Mouse (Mus musculus): ENCODE data around the gene Tph2. TPM values are rescaled to one million over a fixed set of nuclear protein-coding genes. Genes with fewer than 3 reads are reported as not detected.

The Tph2 gene
- polyA plus RNA-seq (2015; fragmentation: Nextera tagmentation; extraction: Ambion mirVana): not detected in 2 replicates

DNA sequence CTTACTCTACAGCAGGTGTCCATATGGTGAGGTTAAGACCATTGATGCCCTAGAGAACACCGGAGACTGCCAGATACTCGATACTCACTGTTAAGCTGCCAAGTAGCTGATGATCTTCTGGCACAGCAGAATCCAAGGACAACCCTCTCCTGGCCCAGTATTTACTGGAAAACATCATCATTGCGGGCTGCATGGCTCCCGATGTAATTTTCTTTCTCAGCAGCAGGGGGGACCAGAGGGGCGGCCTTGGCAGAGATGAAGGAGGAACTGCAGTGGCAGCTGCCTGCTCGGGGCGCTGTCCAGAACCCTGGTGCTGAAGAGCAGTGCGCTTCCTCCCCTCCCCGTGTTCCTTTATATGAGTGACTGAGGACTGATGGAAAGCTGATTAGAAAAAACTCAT lies at the start of gene Tph2:
Gene Tph2, minus strand, starts transcription at position 326 of the 400 bp plus-strand sequence.
- no peak within 1 kb of the TSS for H3K4me2 ChIP-seq (ENCODE audit: low read depth, low read length)
- H3K27ac ChIP-seq (ENCODE audit: low read length): no peak within 1 kb of the TSS
- no peak for ATAC-seq (ENCODE audit: low read depth)
- WGBS (ENCODE audit: insufficient replicate concordance): 4% methylated on average over 9 of the region's 9 CpGs
- H3K4me3 ChIP-seq (ENCODE audit: low read depth, low read length): no peak within 1 kb of the TSS
- no peak within 1 kb of the TSS for H3K9ac ChIP-seq (ENCODE audit: low read depth, low read length)
- no peaks in the 10 kb centered on the region for H3K27me3 ChIP-seq (ENCODE audit: control insufficient read depth, insufficient read depth, low read depth, low read length)
- no peaks in the 10 kb centered on the region for H3K36me3 ChIP-seq (ENCODE audit: control insufficient read depth, insufficient read depth)
- H3K9me3 ChIP-seq (replicated peaks; ENCODE audit: control insufficient read depth, low read length): no peaks in the 10 kb centered on the region
- no peaks in the 10 kb centered on the region for H3K4me1 ChIP-seq (ENCODE audit: control insufficient read depth, low read depth, low read length)

GRCm38 (mm10) chr10:115233798-115234197 lies 49.0 kb upstream of the Tph2 start:
- no peak overlapping the region for H3K27ac ChIP-seq (ENCODE audit: low read length)
- H3K9ac ChIP-seq (ENCODE audit: low read depth, low read length): no peak overlapping the region
- peaks cover 5% of the 10 kb centered on the region for H3K4me1 ChIP-seq (ENCODE audit: control insufficient read depth, low read depth, low read length)
- H3K4me2 ChIP-seq (ENCODE audit: low read depth, low read length): no peak overlapping the region
- 61% methylated on average over 3 of the region's 3 CpGs for WGBS (ENCODE audit: insufficient replicate concordance)
- ATAC-seq (ENCODE audit: low read depth): peak; percentile 38; the same call in 1 of the 2 replicates
- no peaks in the 10 kb centered on the region for H3K9me3 ChIP-seq (replicated peaks; ENCODE audit: control insufficient read depth, low read length)
- H3K36me3 ChIP-seq (ENCODE audit: control insufficient read depth, insufficient read depth): peaks cover 9% of the 10 kb centered on the region; the same call in 1 of the 2 replicates
- H3K27me3 ChIP-seq (ENCODE audit: control insufficient read depth, insufficient read depth, low read depth, low read length): no peaks in the 10 kb centered on the region
- no peak overlapping the region for H3K4me3 ChIP-seq (ENCODE audit: low read depth, low read length)

GRCm38 (mm10) chr10:115232513-115232912 lies 47.7 kb upstream of the Tph2 start:
- no peaks in the 10 kb centered on the region for H3K27me3 ChIP-seq (ENCODE audit: control insufficient read depth, insufficient read depth, low read depth, low read length)
- H3K4me3 ChIP-seq (ENCODE audit: low read depth, low read length): no peak overlapping the region
- peaks cover 10% of the 10 kb centered on the region; the same call in 1 of the 2 replicates for H3K36me3 ChIP-seq (ENCODE audit: control insufficient read depth, insufficient read depth)
- H3K9ac ChIP-seq (ENCODE audit: low read depth, low read length): no peak overlapping the region
- WGBS (ENCODE audit: insufficient replicate concordance): 74% methylated on average over 3 of the region's 3 CpGs
- no peaks in the 10 kb centered on the region for H3K9me3 ChIP-seq (replicated peaks; ENCODE audit: control insufficient read depth, low read length)
- no peak overlapping the region for H3K27ac ChIP-seq (ENCODE audit: low read length)
- H3K4me2 ChIP-seq (ENCODE audit: low read depth, low read length): no peak overlapping the region
- peaks cover 5% of the 10 kb centered on the region for H3K4me1 ChIP-seq (ENCODE audit: control insufficient read depth, low read depth, low read length)
- no peak for ATAC-seq (ENCODE audit: low read depth)

DNA sequence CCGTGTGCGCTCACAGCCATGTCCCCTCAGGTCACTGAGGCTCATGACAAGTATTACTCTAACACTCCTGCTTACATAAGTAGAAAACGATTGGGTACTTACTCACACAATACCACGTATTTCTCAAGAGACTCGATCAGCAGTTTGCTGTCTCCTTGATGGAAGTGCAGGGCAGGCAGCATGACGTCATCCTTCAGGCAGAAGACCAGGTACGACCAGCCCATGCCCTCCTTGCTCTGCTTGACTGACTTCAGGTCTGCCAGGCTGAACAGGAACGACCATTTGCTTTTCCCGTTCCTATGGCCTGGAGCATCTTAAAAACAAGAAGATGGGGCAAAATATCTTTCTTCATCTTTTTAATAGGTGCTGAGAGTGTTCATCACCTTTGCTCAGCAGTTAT lies 44.2 kb upstream of the Tph2 start:
- no peak overlapping the region for H3K4me2 ChIP-seq (ENCODE audit: low read depth, low read length)
- H3K27me3 ChIP-seq (ENCODE audit: control insufficient read depth, insufficient read depth, low read depth, low read length): no peaks in the 10 kb centered on the region
- H3K4me3 ChIP-seq (ENCODE audit: low read depth, low read length): no peak overlapping the region
- no peak for ATAC-seq (ENCODE audit: low read depth)
- no peak overlapping the region for H3K9ac ChIP-seq (ENCODE audit: low read depth, low read length)
- H3K27ac ChIP-seq (ENCODE audit: low read length): no peak overlapping the region
- H3K4me1 ChIP-seq (ENCODE audit: control insufficient read depth, low read depth, low read length): no peaks in the 10 kb centered on the region
- 74% methylated on average over 9 of the region's 9 CpGs for WGBS (ENCODE audit: insufficient replicate concordance)
- no peaks in the 10 kb centered on the region for H3K9me3 ChIP-seq (replicated peaks; ENCODE audit: control insufficient read depth, low read length)
- H3K36me3 ChIP-seq (ENCODE audit: control insufficient read depth, insufficient read depth): peaks cover 10% of the 10 kb centered on the region; the same call in 1 of the 2 replicates

DNA sequence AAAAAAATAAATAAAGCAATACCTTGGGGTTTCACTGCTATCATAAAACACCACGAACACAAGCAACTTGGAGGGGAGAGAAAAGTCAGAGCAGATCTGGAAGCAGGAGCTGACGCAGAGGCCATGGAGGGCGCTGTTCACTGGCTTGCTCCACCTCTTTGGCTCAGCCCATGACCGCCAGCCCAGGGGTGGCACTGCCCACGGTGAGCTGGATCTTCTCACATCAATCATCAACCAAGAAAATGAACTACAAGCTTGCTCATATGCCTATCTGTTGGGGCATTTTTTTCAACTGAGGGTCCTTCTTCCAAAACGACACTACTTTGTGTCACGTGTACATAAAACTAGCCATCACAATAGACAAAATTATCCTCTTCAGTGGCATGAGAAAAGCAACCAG lies 41.8 kb upstream of the Tph2 start:
- Histone ChIP-seq H3K4me2 (ENCODE audit: low read depth, low read length) (no peak overlapping the region), H3K27ac (ENCODE audit: low read length) (no peak overlapping the region), H3K9me3 (replicated peaks; ENCODE audit: control insufficient read depth, low read length) (no peaks in the 10 kb centered on the region), H3K4me1 (ENCODE audit: control insufficient read depth, low read depth, low read length) (no peaks in the 10 kb centered on the region), H3K27me3 (ENCODE audit: control insufficient read depth, insufficient read depth, low read depth, low read length) (no peaks in the 10 kb centered on the region), H3K36me3 (ENCODE audit: control insufficient read depth, insufficient read depth) (peaks cover 4% of the 10 kb centered on the region; the same call in 1 of the 2 replicates), H3K9ac (ENCODE audit: low read depth, low read length) (no peak overlapping the region), H3K4me3 (ENCODE audit: low read depth, low read length) (no peak overlapping the region)
- 81% methylated on average over 7 of the region's 7 CpGs for WGBS (ENCODE audit: insufficient replicate concordance)
- ATAC-seq (ENCODE audit: low read depth): no peak

GRCm38 (mm10) chr10:115223845-115224244 lies 39.0 kb upstream of the Tph2 start:
- no peaks in the 10 kb centered on the region for H3K9me3 ChIP-seq (replicated peaks; ENCODE audit: control insufficient read depth, low read length)

GRCm38 (mm10) chr10:115212916-115213580 lies 28.2 kb upstream of the Tph2 start:
- peaks cover 36% of the 10 kb centered on the region for H3K36me3 ChIP-seq (ENCODE audit: control insufficient read depth, insufficient read depth)
- H3K4me2 ChIP-seq (ENCODE audit: low read depth, low read length): no peak overlapping the region
- no peak overlapping the region for H3K27ac ChIP-seq (ENCODE audit: low read length)
- ATAC-seq (ENCODE audit: low read depth): no peak
- no peak overlapping the region for H3K4me3 ChIP-seq (ENCODE audit: low read depth, low read length)
- no peaks in the 10 kb centered on the region for H3K9me3 ChIP-seq (replicated peaks; ENCODE audit: control insufficient read depth, low read length)
- WGBS (ENCODE audit: insufficient replicate concordance): 86% methylated on average over 11 of the region's 11 CpGs
- no peaks in the 10 kb centered on the region for H3K27me3 ChIP-seq (ENCODE audit: control insufficient read depth, insufficient read depth, low read depth, low read length)
- no peaks in the 10 kb centered on the region for H3K4me1 ChIP-seq (ENCODE audit: control insufficient read depth, low read depth, low read length)
- H3K9ac ChIP-seq (ENCODE audit: low read depth, low read length): no peak overlapping the region

More at GRCm38 (mm10) chr10:115223845-115224244, 39.0 kb upstream of the Tph2 start:
- H3K36me3 ChIP-seq (ENCODE audit: control insufficient read depth, insufficient read depth): peaks cover 8% of the 10 kb centered on the region
- no peaks in the 10 kb centered on the region for H3K4me1 ChIP-seq (ENCODE audit: control insufficient read depth, low read depth, low read length)
- H3K4me3 ChIP-seq (ENCODE audit: low read depth, low read length): no peak overlapping the region
- no peak overlapping the region for H3K4me2 ChIP-seq (ENCODE audit: low read depth, low read length)
- H3K27me3 ChIP-seq (ENCODE audit: control insufficient read depth, insufficient read depth, low read depth, low read length): no peaks in the 10 kb centered on the region
- ATAC-seq (ENCODE audit: low read depth): no peak
- H3K27ac ChIP-seq (ENCODE audit: low read length): no peak overlapping the region
- H3K9ac ChIP-seq (ENCODE audit: low read depth, low read length): no peak overlapping the region
- WGBS (ENCODE audit: insufficient replicate concordance): 70% methylated on average over 3 of the region's 3 CpGs

DNA sequence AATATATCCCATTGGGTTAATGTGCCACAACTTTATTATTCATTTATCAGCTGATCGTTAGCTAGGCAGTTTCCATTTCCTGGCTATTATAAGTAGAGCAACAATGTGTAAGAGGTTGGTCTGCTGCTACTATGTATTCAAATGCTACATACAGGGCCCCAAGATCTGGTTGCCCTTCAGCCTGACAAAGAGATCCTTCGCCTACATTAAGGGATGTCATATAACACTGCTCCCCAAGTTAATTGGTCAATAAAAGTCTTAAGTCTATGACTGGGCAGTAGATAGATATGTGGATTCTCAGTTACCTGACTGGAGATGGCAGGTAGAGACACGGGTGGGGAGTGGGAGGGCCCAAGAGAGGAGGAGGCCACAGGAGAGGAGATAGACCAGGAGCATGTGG lies 21.0 kb upstream of the Tph2 start:
- 68% methylated on average over 3 of the region's 3 CpGs for WGBS (ENCODE audit: insufficient replicate concordance)
- Histone ChIP-seq H3K4me1 (ENCODE audit: control insufficient read depth, low read depth, low read length) (no peaks in the 10 kb centered on the region), H3K9me3 (replicated peaks; ENCODE audit: control insufficient read depth, low read length) (no peaks in the 10 kb centered on the region), H3K9ac (ENCODE audit: low read depth, low read length) (no peak overlapping the region), H3K27ac (ENCODE audit: low read length) (no peak overlapping the region), H3K4me2 (ENCODE audit: low read depth, low read length) (no peak overlapping the region), H3K27me3 (ENCODE audit: control insufficient read depth, insufficient read depth, low read depth, low read length) (no peaks in the 10 kb centered on the region), H3K4me3 (ENCODE audit: low read depth, low read length) (no peak overlapping the region), H3K36me3 (ENCODE audit: control insufficient read depth, insufficient read depth) (peaks cover 19% of the 10 kb centered on the region)
- no peak for ATAC-seq (ENCODE audit: low read depth)

DNA sequence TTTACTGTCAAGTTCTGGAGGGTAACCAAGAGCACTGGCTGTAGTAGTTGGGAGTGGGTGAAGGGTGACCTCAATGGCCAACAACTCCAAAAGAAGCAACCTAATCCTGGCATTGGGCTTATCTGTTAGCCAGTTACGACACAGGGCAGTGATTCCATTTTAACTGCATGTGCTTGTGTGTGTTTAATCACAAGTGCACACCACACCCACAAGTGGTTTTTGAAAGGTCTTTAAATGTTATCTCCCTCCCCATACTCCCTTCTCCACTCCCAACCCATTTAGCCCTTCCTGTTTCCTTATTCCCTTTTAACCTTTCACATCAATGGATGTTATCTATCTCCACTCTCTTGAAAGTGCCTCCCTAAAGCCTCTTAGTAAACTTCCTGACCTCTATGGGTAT lies 20.5 kb upstream of the Tph2 start:
- H3K9me3 ChIP-seq (replicated peaks; ENCODE audit: control insufficient read depth, low read length): no peaks in the 10 kb centered on the region
- WGBS (ENCODE audit: insufficient replicate concordance): 28% methylated on average over 1 of the region's 1 CpGs
- ATAC-seq (ENCODE audit: low read depth): no peak
- H3K27ac ChIP-seq (ENCODE audit: low read length): no peak overlapping the region
- H3K27me3 ChIP-seq (ENCODE audit: control insufficient read depth, insufficient read depth, low read depth, low read length): no peaks in the 10 kb centered on the region
- peaks cover 19% of the 10 kb centered on the region for H3K36me3 ChIP-seq (ENCODE audit: control insufficient read depth, insufficient read depth)
- no peak overlapping the region for H3K9ac ChIP-seq (ENCODE audit: low read depth, low read length)
- H3K4me1 ChIP-seq (ENCODE audit: control insufficient read depth, low read depth, low read length): no peaks in the 10 kb centered on the region
- H3K4me2 ChIP-seq (ENCODE audit: low read depth, low read length): no peak overlapping the region
- H3K4me3 ChIP-seq (ENCODE audit: low read depth, low read length): no peak overlapping the region

Data from liver, embryonic 16.5 days (tissue).